Mouse (Mus musculus): ENCODE measurements at regions not wholly inside any gene's neighbourhood (a gene's known extent, or its start where the extent isn't known, plus 50 kb on each side); places are given as distances from the start of the nearest gene placed in this dataset.

GRCm38 (mm10) chr11:7465522-7465921 lies 251.8 kb upstream of the Igfbp3 start:
- TF ChIP-seq CTCF (IDR thresholded peaks at IDR 0.05; ENCODE audit: control insufficient read depth, insufficient read depth, insufficient read length) = no peak
- TF ChIP-seq MYOG (IDR thresholded peaks at IDR 0.05; ENCODE audit: control insufficient read depth, extremely low read depth, insufficient read length) = no peak
- no peak for TF ChIP-seq USF1 (IDR thresholded peaks at IDR 0.05; ENCODE audit: low read depth)
- no peak for TF ChIP-seq MAX (IDR thresholded peaks at IDR 0.05)
- TF ChIP-seq CEBPB (IDR thresholded peaks at IDR 0.05; ENCODE audit: low read depth) = no peak
